Mouse (Mus musculus): Measurements from ENCODE around the gene Cep57l1.

The Cep57l1 gene

GRCm38 (mm10) chr10:41677396-41677795 lies 132.3 kb downstream of the Cep57l1 start:
- DNase-seq (ENCODE audit: extremely low spot score, low spot score) = no peak

GRCm38 (mm10) chr10:41676661-41677061 lies 133.0 kb downstream of the Cep57l1 start:
- no peak for DNase-seq (ENCODE audit: extremely low spot score, low spot score)

DNA sequence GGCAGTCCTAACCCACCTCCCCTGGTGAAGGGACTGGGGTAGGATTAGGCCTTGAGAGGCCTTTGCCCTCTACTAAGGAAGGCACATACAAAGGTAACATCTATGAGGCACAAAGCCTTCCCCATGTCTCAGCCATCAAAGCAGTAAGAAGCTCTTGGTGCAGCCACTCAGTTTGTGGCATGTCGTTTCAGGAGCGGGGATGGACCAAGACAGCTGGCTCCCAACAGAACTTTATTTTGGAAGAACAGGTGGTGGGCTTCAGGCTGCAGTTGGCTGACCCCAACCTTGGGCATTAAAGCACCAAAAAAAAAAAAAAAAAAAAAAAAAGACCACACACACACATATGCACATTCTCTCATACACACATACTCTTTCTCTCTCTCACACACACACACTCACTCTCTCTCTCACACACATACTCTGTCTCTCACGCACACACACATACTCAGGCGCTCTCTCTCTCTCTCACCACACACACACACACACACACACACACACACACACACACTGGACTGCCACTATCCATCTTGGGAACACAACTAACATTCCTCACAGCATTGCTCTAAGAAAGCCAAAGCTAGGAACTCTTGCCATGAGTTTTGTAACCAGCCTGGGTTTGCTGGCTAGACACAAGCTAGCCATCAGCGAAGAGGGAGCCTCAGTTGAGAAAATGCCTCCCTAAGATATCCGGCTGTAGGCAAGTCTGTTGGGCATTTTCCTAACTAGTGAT lies 133.7 kb downstream of the Cep57l1 start:
- no peak for DNase-seq (ENCODE audit: extremely low spot score, low spot score)

GRCm38 (mm10) chr10:41675243-41675642 lies 134.4 kb downstream of the Cep57l1 start:
- no peak for DNase-seq (ENCODE audit: extremely low spot score, low spot score)

DNA sequence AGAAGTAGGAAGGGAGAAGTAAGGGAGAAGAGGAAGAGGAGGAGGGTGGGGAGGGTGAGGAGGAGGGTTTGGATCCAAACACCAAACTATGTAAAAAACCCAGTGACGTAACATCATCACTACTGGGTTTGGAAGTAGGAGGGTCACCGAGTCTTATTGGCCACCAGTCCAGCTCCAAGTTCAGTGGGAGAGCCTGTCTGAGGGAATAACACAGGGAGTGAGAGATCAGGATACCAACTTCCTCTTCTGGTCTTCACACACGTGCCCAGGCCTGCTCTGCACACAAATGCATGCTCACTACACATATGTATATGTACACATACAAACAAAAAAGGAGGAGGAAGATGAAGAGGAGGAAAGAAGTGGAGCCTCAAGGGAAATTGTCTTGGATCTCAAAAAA lies 135.3 kb downstream of the Cep57l1 start:
- no peak for DNase-seq (ENCODE audit: extremely low spot score, low spot score)

- no peak for DNase-seq (ENCODE audit: extremely low spot score, low spot score)
Observed at GRCm38 (mm10) chr10:41670196-41670595, 139.5 kb downstream of the Cep57l1 start.

All from neural tube, embryonic 10.5 days (tissue).